Mouse (Mus musculus): ENCODE measurements around the gene Stk32c. TPM values are rescaled to one million over a fixed set of nuclear protein-coding genes. Genes with fewer than 3 reads are reported as not detected.
A peak's percentile ranks its signal among the peaks of the same experiment; 100 is the strongest.

Gene Stk32c
- polyA plus RNA-seq (2012; rRNA removed) = 130 and 136 TPM in 2 replicates

- peak; percentile 96 to 99 for DNase-seq (ENCODE audit: extremely low spot score in 1 of 2, low spot score in 1 of 2)
Observed at GRCm38 (mm10) chr7:139212754-139213745, at the start of gene Stk32c, which contains the start of gene Lrrc27. TSS of gene Stk32c (minus strand) at chr7:139213307. TSS of gene Lrrc27 (plus strand) at chr7:139212988.

DNA sequence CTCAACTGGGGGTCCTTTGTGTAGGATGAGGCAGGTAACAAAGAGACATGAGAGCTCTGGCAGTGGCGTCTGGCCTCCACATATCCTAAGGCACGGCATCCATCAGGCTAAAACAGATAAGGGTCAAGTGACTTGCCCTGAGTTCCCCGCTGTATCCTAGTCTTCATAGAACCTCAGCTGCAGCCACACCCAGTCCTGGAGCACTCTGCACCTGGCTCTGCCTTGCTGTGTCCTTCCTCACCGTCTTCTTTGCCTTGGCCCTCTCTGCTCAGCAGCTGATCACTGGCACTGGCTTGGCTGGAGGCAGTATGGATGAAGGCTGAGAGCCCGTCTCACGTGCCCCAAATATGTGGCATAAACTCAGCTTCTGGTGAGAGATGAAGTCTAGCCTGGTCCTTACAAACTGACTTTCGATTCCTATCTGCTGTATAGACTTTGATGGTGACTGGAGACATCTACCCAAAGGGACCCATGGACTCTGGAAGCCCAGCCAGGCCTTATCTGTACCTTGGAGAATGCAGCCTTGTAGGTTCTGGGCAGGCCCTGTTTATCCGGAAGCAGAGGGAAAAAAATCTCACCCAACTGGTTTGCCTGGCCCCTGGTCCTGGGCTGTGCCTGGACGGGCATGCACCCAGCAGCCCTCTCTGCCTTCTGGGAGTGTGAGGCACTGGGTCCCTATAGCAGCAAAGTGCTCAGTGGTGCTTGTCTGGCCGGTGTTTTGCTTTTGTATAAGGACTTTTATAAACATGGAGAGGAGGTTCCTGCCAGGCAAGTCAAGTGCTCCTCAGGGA lies 44.8 kb upstream of the Stk32c start:
- DNase-seq (ENCODE audit: extremely low spot score in 1 of 2, low spot score in 1 of 2) = no peak

- no peak for DNase-seq (ENCODE audit: extremely low spot score in 1 of 2, low spot score in 1 of 2)
Observed at GRCm38 (mm10) chr7:139254626-139255025, 41.5 kb upstream of the Stk32c start.

DNA sequence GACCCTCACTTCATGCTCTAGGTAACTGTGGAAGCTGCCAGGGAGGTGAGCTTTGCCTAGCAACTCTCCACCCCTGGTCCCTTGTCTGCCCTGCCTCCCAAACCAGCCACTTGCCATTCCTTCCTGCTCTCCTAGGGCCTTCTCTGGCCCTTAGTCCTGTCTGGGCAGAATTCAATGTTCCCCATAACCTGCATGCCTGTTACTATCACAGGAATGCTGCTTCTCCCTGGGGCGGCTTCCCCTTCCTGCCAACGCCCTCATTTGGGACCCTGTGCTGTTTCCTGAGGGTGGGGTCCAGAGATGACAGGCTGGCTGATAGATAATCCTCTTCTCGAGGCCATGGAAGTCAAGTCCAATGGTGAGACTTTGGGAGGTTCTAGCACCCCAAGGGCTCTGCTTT lies 40.4 kb upstream of the Stk32c start:
- no peak for DNase-seq (ENCODE audit: extremely low spot score in 1 of 2, low spot score in 1 of 2)

DNA sequence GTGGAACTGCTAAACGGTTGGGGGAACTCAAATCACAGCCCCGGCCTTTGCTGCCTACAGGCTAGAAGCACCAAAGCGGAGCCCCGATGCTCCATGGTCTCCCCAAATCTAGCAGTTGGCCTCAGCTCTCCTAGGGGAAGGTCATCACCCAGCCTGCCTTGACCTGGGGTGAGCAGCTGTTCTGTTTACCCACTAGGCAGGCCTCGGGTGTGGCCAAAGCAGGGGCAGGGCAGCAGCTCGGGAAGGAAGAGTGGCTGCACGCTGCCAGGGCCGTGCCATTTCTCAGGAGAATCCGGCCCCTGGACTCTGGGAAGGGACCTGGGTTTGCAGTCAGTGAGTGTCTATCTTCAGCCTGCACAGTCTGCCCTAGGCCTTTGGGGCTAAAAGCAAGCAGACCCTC lies 39.9 kb upstream of the Stk32c start:
- DNase-seq (ENCODE audit: extremely low spot score in 1 of 2, low spot score in 1 of 2) = no peak

- no peak for DNase-seq (ENCODE audit: extremely low spot score in 1 of 2, low spot score in 1 of 2)
Observed at GRCm38 (mm10) chr7:139252566-139252965, 39.5 kb upstream of the Stk32c start.

DNA sequence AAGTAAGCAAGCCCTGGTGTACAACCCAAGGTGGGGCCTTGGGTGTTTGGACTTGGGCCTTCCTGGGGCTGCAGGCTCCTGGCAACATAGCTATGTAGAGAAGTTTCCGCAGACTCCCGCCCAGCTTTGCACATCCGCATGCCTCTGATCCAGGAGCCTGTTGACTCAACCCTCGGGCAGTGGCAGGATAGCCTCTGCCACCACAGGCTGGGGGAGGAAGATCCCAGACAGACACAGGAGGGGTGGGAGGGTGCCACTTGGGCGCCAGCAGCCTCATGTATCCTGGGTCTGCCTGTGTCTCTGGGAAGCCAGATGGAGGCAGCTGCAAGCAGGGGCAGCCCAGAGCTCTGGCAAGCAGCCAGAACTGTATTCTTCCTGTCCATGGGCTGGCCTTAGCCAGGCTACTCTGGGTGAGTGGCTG lies 38.8 kb upstream of the Stk32c start:
- DNase-seq (ENCODE audit: extremely low spot score in 1 of 2, low spot score in 1 of 2) = no peak

DNA sequence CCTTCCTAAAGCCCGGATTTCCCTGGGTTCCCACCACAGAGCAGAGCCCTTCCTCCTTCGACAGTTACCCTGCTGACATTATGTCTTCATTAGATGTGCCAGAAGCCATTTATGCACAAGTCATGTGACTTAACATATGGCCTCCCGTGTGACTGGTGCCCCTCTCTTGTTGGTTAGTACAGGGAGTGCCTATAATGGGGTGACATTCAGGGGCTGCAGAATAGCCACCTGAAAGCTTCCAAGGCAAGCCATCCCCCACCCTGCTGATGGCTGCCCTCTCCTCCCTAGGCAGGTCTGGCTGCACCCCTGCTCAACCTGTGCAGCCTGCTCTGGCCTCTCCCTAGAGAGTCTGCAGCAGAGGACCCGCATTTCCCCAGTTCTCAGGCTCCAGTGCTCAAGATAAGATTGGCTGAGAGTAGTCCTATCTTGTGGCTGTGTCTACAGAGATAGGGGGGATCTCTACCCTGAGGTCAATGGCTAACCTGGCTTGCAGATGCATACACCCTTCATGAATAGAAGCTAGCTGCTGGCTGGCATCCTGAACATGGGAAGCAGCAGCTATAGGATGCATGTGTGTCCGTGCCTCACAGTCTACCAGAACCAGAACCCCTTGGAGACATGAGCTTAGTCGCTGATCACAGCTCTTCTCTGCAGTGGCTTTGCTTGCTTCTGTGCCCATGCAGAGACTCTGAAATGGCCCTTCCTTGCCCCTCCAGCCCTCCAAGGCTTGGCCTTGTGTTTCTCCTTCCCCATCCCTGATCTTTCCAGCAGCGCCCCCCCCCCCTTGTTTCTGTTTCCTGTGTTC lies 36.5 kb upstream of the Stk32c start:
- no peak for DNase-seq (ENCODE audit: extremely low spot score in 1 of 2, low spot score in 1 of 2)

DNA sequence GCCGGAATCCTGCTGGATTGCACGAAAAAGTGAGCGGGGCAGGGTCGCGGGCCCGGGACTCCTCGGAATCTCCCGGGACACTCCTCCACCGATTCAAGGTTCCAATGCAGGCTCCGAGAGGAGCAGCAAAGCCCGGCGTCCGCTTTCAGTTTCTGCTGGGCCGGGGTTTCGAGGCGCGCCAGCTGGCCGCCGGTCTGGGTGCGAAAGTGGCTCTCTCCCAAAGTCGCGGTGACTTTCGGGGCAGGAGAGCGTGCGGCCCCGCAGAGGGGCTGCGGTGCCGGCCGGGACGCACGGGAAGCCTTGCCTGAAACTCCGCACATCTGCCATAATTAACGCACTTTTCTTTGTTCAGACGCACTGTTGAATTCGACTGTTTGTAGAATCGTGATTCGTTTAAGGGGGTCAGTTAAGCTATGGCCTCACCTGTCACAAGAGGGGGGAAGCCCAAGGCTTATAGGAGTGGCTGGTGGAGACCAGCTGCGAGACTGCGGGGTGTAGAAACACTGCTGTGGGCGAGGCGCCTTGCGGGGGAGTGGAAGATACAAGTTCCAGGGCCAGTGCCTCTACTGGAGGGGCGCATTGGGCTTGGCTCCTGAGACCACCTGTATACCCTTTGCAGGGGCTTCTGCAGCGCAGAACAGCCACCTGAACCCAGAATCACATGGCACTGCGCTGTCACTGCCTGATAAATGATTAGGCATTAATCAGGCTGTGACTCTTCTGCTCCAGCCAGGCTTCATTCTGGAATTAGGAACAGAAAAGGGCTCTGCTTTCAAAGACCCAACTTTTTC lies 35.7 kb upstream of the Stk32c start:
- DNase-seq (ENCODE audit: extremely low spot score in 1 of 2, low spot score in 1 of 2) = peak in 1 of 2 experiments; percentile 23

DNA sequence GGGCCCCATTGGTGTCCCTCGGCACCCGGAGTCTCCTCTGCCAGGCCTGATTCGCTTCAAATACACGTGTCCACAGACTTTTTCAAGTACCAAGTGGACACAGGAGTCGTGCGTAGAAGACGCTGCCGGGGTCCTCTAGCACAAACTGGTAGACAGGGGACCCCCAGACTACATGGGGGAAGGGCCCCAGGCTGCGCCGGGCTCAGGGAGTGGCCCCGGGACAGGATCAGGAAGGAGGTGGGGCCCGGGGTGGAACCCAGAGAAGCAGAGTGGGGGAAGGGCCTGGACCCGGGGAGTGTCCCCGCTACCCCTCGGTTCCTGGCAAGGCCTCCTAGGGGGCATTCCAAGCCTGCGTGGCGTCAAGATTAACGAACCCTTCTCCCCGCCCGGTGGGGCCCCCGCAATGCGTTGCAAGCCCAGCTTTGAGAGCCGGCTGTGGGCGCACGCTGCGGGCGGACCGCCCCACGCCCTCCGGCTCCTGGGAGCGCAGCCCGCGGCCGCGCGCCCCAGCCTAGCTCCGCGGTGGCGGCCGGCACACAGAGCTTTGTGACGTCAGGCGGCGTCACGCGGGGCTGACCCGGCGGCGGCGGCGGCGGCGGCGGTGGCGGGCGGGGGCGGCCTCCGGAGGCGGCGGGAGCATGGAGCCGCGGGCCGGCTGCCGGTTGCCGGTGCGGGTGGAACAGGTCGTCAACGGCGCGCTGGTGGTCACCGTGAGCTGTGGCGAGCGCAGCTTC lies 34.9 kb upstream of the Stk32c start, which contains the start of gene Pwwp2b:
Gene Pwwp2b (plus strand): TSS at position 602 of the 734 bp plus-strand sequence.
- DNase-seq (ENCODE audit: extremely low spot score in 1 of 2, low spot score in 1 of 2) = peak in 1 of 2 experiments; percentile 63

DNA sequence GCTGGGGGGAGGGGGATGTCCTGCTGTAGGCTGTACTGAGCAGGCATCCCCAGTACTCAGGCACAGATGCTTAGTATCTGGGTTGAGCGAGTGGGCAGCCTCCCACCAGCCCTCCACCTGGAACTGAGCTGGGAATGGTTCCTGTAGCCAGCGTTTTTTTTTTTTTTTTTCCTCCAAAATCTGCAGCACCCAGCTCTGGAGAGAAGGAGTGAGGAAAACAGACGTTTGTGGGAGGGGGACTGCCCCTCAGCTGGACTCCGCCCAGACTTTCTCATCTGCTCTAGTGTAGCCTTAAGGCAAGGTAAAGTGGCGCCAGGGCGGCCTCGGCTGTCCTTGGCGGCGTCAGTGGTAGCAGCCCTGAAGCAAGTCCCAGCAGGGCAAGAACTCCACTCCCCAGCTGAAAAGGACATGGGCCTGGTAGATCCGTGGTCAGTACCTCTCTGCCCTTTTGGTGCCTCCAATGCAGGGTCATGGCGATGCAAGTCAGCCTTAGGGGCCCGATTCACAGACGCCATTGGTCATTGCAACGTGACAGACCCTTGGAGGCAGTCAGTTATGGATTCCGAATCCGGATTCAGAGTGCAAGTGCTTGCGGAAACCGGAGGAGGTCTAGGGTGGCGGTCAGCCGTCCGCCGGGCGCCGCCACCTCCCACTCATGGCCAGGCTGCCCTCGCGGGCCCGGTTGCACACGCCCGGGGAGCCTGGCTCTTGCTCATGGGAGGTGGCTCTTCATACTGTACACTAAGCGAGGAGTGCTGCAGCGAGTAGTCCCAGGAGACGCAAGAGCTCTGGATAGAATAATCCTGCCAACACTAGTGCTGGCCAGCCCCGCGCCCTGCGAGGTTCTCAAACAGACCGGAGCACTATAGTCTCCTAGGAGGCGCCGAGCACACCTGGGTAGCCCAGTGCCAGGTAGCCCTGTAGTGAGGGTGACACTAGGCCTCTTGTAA lies 34.1 kb upstream of the Stk32c start:
- peak; percentile 33 to 69 for DNase-seq (ENCODE audit: extremely low spot score in 1 of 2, low spot score in 1 of 2)

DNA sequence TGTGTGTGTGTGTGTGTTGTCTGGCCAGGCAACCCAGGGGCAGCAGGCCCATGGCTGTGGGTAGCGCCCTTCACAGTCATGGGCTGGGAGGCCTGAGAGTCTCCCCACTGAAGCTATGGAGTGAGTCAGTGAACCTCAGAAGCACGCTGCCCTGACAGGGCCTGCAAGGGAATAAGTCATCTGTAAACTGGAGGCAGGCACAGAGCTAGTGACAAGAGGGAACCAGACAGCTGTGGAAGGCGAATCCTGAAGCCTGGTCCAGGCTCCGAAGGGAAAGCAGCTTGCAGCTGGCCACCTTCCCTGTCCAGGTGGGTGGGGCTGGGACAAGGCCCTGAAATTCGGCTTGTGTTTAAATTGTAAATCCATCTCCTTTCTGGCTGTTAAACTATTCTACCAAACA lies 33.0 kb upstream of the Stk32c start:
- DNase-seq (ENCODE audit: extremely low spot score in 1 of 2, low spot score in 1 of 2) = peak in 1 of 2 experiments; percentile 25

DNA sequence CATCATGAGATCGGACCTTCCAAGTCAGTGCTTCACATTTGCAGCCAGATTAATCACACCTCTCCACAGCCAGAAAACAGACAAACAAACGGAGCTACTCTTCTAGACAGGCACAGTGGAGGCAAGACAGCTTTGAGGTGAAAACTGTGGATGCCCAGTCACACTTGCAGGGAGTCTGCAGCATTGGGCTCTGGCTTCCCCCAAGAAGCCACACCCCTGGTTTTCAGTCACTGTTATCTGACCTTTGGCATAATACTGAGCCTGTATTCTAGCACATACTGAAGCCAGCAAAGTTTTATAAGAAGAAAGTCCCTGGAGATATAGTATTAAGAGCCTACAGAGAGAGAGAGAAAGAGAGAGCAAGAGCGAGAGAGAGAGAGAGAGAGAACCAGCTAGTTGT lies 26.3 kb upstream of the Stk32c start:
- DNase-seq (ENCODE audit: extremely low spot score in 1 of 2, low spot score in 1 of 2) = no peak

- no peak for DNase-seq (ENCODE audit: extremely low spot score in 1 of 2, low spot score in 1 of 2)
Observed at GRCm38 (mm10) chr7:139235651-139236358, 22.7 kb upstream of the Stk32c start.

DNA sequence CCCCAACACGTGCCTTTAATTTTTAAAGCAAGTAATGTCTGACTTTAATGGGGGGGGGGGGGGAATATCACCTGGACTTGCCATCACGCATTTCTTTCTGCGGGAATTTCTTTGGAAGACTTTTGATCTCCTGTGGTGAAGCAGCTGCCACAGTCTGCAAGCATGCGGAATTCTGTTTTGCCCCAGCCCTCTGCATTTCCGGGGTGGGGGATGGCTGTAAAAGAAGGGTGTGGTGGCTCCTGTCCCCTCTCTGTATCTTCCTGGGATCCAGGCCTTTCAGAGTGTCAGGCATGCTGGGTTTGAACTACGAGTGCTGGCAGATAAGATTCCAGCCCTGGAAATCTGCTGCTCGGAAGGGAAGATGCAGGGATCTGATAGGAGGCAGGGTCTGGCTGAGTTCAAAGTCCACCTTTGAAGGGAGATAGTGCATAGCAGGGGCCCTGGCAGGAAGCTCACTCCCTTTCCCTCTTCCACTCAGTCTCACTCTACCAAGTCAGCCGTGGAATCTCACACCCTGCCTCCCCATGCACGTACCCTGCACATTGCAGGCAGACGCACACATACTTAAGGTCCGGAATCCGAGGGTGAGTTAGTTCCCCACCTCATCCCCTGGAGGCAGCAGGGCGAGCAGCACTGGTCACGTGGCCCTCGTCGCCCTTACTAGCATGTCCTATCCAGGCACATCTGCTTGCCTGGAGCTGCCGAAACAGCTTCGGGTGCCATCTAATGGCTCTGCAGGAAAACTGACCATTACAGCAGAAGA lies 21.5 kb upstream of the Stk32c start:
- peak in 1 of 2 experiments; percentile 38 for DNase-seq (ENCODE audit: extremely low spot score in 1 of 2, low spot score in 1 of 2)

DNA sequence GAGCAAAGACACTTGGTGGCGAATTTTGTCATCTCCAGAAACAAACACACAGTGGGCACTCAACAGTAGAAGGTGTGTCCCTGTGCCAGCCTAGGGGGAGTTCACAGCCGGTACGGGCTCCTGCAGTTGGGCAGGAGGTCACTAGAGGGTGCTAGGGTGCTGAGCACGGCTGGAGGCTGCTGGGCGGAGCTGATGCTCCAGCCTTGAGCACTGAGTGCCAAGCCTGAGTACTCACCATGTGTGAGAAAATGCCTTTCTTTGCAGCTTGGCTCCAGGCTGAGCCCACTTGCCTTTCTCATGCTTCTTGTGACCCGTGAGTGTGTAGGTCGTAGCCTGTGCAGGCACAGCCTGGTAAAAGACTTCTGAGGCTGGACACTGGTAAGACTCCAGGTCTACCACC lies 20.6 kb upstream of the Stk32c start:
- DNase-seq (ENCODE audit: extremely low spot score in 1 of 2, low spot score in 1 of 2) = peak; percentile 68 to 93
